In the genomic region with DNA sequence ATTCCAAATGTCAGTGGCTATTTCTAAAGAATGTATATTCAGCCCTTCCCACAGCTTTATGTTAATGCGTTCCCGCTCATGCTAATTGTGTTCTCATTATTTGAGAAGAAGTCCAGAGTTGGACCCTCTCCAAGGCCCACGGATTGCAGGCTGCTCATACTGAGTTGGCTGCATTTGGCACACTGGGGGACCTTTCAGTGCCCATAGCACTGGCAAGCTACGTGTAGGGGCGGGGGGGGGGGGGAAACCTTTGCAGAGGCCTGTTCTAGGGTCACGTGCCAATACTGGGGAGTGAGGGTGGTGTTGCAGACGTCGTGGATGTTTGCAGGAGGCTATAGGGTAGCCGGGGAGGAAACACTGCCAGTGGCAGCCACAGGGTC, we compare ENCODE assay signal across 10 mouse cellular contexts.
A peak's percentile ranks its signal among the peaks of the same experiment; 100 is the strongest.
DNase-seq lines count a peak whose midpoint lies in the region; ATAC-seq lines count a peak whose summit lies in the region.
"Had no signal": no experiment of that assay in that cellular context is flagged by ENCODE, and none has a peak within 500 bp of the region (broad histone marks: within the 10 kb centered on the region; RNA-seq: fewer than 3 reads in every experiment).

No protein-coding gene starts in this region.

- WGBS in hindbrain, embryonic 12.5 days: 13% methylated on average over 9 of the region's 9 CpGs
- 19% methylated on average over 9 of the region's 9 CpGs for WGBS in neural tube, embryonic 15.5 days

- H3K36me3 ChIP-seq in hindbrain, embryonic 12.5 days: no peaks in the 10 kb centered on the region
- no peaks in the 10 kb centered on the region for H3K36me3 ChIP-seq in neural tube, embryonic 15.5 days

- H3K27me3 ChIP-seq in hindbrain, embryonic 12.5 days: no peaks in the 10 kb centered on the region
- no peaks in the 10 kb centered on the region for H3K27me3 ChIP-seq in neural tube, embryonic 15.5 days (replicated peaks)

- H3K9me3 ChIP-seq in hindbrain, embryonic 12.5 days (replicated peaks): no peaks in the 10 kb centered on the region
- H3K9me3 ChIP-seq in neural tube, embryonic 15.5 days (replicated peaks): no peaks in the 10 kb centered on the region

- H3K4me3 ChIP-seq in hindbrain, embryonic 12.5 days: no peak overlapping the region
- H3K4me3 ChIP-seq in neural tube, embryonic 15.5 days (replicated peaks): no peak overlapping the region

- H3K9ac ChIP-seq in hindbrain, embryonic 12.5 days: no peak overlapping the region
- H3K9ac ChIP-seq in neural tube, embryonic 15.5 days (replicated peaks): no peak overlapping the region

- ATAC-seq in frontal cortex, adult (ENCODE audit: low TSS enrichment): peak; percentile 84
- ATAC-seq in hindbrain, embryonic 12.5 days (ENCODE audit: low FRiP score): peak; percentile 85
- peak; percentile 55; the same call in 1 of the 2 replicates for ATAC-seq in neural tube, embryonic 15.5 days (ENCODE audit: low FRiP score)

- H3K27ac ChIP-seq in hindbrain, embryonic 12.5 days: peak overlapping the region; percentile 58
- no peak overlapping the region for H3K27ac ChIP-seq in neural tube, embryonic 15.5 days (replicated peaks)
- H3K27ac ChIP-seq: kidney, postnatal 0 days had no signal

- no peak for DNase-seq in frontal cortex, postnatal 25 days (ENCODE audit: low spot score in 2 of 2)
- peak; percentile 46 to 68 for DNase-seq in left cerebral cortex, postnatal 10 days (ENCODE audit: extremely low spot score in 1 of 2, low spot score in 2 of 2)
- no peak for DNase-seq in left cerebral cortex, adult 8-10 months (ENCODE audit: low spot score in 2 of 2)
- DNase-seq in adrenal gland, adult 8-10 months: no peak
- DNase-seq in gastrocnemius, postnatal 10 days: no peak
- DNase-seq: thymus, postnatal 36 days had no signal

- H3K4me2 ChIP-seq in hindbrain, embryonic 12.5 days (replicated peaks): 0 out of 2 replicates have a peak overlapping the region, but pooled peaks have one; percentile 12
- H3K4me2 ChIP-seq in neural tube, embryonic 15.5 days: peak overlapping the region; percentile 20; the same call in 1 of the 2 replicates

- intact Hi-C loops in left cerebral cortex, postnatal 10 days (cut with DNase I): no loop called here

- H3K4me1 ChIP-seq in hindbrain, embryonic 12.5 days: peaks cover 30% of the 10 kb centered on the region
- H3K4me1 ChIP-seq in neural tube, embryonic 15.5 days: peaks cover 15% of the 10 kb centered on the region

Comparison
In these comparisons a context has a peak if more than half of its experiments do, and no peak if none do; other contexts are left out.
1. DNase-seq: peak in left cerebral cortex, postnatal 10 days (2 of 2); none in frontal cortex, postnatal 25 days (0 of 2), left cerebral cortex, adult 8-10 months (0 of 2), adrenal gland, adult 8-10 months (single experiment) and gastrocnemius, postnatal 10 days (single experiment).
2. Peak in every context shown above with its lines, with median percentiles within 50 percentile points of each other: ATAC-seq.